Mouse (Mus musculus) heart, adult 2 months (tissue): ENCODE data around the gene Slc25a48.

ENCODE experiments used
- CTCF ChIP-seq: fragments of 200-600 bp; IDR thresholded peaks from 2 replicates; pipeline ENCODE4 v1.8.1; 2022; ENCODE audit warnings: antibody characterized with exemption, mild to moderate bottlenecking, moderate library complexity
- POLR2A ChIP-seq: fragments of 200-500 bp; IDR thresholded peaks from 2 replicates; pipeline ENCODE4 v1.6.1; 2011; ENCODE audit warnings: mild to moderate bottlenecking, low read depth, low read length, control low read depth; ENCODE audit not compliant: insufficient read depth

GRCm38 (mm10) chr13:56450035-56450434 is 11.9 kb downstream of the Slc25a48 start:
- no peak for TF ChIP-seq CTCF
- no peak for TF ChIP-seq POLR2A
